Mouse (Mus musculus): ENCODE data around the gene Btbd35f24. TPM values are rescaled to one million over a fixed set of nuclear protein-coding genes. Genes with fewer than 3 reads are reported as not detected.

Btbd35f24 gene
- polyA plus RNA-seq (2012; rRNA removed) = not detected in 2 replicates

DNA sequence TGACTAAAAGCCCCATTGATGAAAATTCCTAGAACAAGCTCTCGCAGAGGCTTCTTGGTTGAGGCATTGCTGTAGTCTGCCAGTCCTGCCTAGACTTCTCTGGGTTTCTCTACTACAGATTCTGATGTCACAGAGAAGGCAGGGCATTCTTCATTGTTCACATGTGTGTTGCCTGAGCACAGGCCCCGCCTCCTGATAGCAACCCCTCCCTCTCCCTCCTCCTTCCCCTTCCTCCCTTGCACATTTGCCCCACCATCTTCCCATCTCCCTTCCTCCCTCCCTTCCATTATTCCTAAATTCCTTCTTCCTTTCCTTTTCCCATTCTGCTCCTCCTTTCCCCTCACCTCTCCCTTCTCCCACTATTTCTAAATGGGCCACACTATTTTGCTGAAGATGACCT, at the start of gene Btbd35f24:
Gene Btbd35f24, minus strand, starts transcription at position 101 of the 400 bp plus-strand sequence.

Other genes with a start within 250 kb of the Btbd35f24 start
- gene Btbd35f23, start 119.0 kb downstream of the Btbd35f24 start, polyA plus RNA-seq (2012; rRNA removed) = not detected in 2 replicates
- not detected in 2 replicates for gene Btbd35f11, start 247.9 kb upstream of the Btbd35f24 start, polyA plus RNA-seq (2012; rRNA removed)